Mouse (Mus musculus) lung, adult 2 months (tissue): ENCODE data around the gene Tenm2. TPM values are rescaled to one million over a fixed set of nuclear protein-coding genes. Genes with fewer than 3 reads are reported as not detected.

Experiments
- DNase-seq: peaks from one replicate; pipeline ENCODE4 v3.0.0; 2022
- H3K4me1 ChIP-seq: fragments of 200-500 bp; 2 replicates; pipeline ENCODE4 v1.6.1; 2011; ENCODE audit warnings: low read length; ENCODE audit not compliant: control insufficient read depth, insufficient read depth
- H3K4me3 ChIP-seq: fragments of 200-500 bp; replicated peaks from 2 replicates; pipeline ENCODE3; 2011; ENCODE audit warnings: low read depth, mild to moderate bottlenecking, control low read depth, low read length; ENCODE audit errors: extremely low read depth
- CTCF ChIP-seq: fragments of 200-500 bp; IDR thresholded peaks from 2 replicates; pipeline ENCODE4 v1.5.1; 2011; ENCODE audit warnings: mild to moderate bottlenecking, low read length, control low read depth; ENCODE audit not compliant: insufficient read depth
- POLR2A ChIP-seq: fragments of 200-500 bp; IDR thresholded peaks from 2 replicates; pipeline ENCODE4 v1.6.1; 2011; ENCODE audit warnings: low read depth, mild to moderate bottlenecking, control low read depth, low read length, borderline replicate concordance; ENCODE audit errors: extremely low read depth
- WGBS: fragments of 180-500 bp; shearing (Covaris S2); methylation state at CpG from one replicate; pipeline ENCODE4 v1.1.7; 2018; 5-methylcytosine and 5-hydroxymethylcytosine counted together
- polyA plus RNA-seq: library from polyadenylated mRNA; depleted of rRNA; stranded (reverse); fragments of >200 nt; gene quantifications from 2 replicates; pipeline ENCODE4 v1.2.3, GENCODE M21; 2012

Tenm2 gene
- polyA plus RNA-seq, 1 experiment, result 0.36 TPM

DNA sequence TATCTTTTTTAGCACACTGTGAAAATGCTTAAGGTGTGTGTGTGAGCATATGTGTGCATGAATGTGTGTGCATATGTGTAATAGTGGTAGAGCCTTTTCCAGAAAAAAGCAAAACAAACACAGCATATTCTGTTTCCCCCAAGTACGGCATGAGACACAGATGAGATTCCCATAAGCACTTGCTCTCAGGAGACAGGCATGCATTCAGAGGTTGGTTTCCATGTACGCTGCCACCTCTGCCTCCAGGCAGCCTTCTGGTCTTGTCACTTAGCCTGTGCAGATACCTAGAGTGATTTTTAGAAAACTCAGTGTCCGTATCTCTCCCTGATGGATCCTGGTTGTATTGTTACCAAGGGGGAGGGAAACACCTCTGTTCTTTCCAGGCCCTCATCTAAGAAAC is 1013.7 kb downstream of the Tenm2 start:
- H3K4me1 ChIP-seq, result no peaks in the 10 kb centered on the region
- WGBS, result 90% methylated on average over 3 of the region's 3 CpGs
- TF ChIP-seq POLR2A (no peak), CTCF (no peak)
- H3K4me3 ChIP-seq, result no peak overlapping the region
- DNase-seq, result no peak

- WGBS, result 18% methylated on average over 10 of the region's 10 CpGs
- TF ChIP-seq CTCF (peak; percentile 89), POLR2A (no peak)
- peak; percentile 62 for DNase-seq
- no peaks in the 10 kb centered on the region for H3K4me1 ChIP-seq
- no peak overlapping the region for H3K4me3 ChIP-seq
Observed at GRCm38 (mm10) chr11:36221271-36221975, 1014.3 kb downstream of the Tenm2 start.

GRCm38 (mm10) chr11:36220651-36221050 is 1015.1 kb downstream of the Tenm2 start:
- H3K4me3 ChIP-seq, result no peak overlapping the region
- no peak for DNase-seq
- no peaks in the 10 kb centered on the region for H3K4me1 ChIP-seq
- WGBS, result 27% methylated on average over 5 of the region's 5 CpGs
- TF ChIP-seq POLR2A (no peak), CTCF (no peak)

- 87% methylated on average over 4 of the region's 4 CpGs for WGBS
- DNase-seq, result no peak
- Histone ChIP-seq H3K4me3 (no peak overlapping the region), H3K4me1 (no peaks in the 10 kb centered on the region)
- TF ChIP-seq POLR2A (no peak), CTCF (no peak)
Observed at GRCm38 (mm10) chr11:36219586-36219985, 1016.2 kb downstream of the Tenm2 start.

DNA sequence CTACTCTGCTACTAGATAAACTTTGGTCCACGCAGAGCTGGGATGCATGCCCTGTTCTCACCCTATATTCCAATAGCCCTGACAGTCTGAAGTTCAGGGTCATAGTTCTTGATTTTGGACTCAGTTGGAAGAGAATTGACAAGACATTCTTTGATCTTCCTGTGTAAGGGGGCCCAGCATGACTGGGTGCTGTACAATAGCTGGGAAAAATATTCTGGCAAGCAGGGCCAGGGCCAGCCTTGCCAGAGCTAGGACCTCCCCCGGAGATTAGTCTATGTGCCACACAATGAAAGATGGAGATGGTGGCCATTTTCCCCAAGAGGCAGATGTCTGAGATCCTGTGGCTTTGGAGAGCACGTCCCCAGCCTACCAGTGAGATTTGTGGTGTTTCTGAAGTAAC is 1021.2 kb downstream of the Tenm2 start:
- WGBS, result 72% methylated on average over 3 of the region's 3 CpGs
- no peak for DNase-seq
- Histone ChIP-seq H3K4me3 (no peak overlapping the region), H3K4me1 (no peaks in the 10 kb centered on the region)
- TF ChIP-seq POLR2A (no peak), CTCF (no peak)

- H3K4me3 ChIP-seq, result no peak overlapping the region
- WGBS, result 62% methylated on average over 6 of the region's 6 CpGs
- H3K4me1 ChIP-seq, result no peaks in the 10 kb centered on the region
- DNase-seq, result no peak
- TF ChIP-seq POLR2A (no peak), CTCF (no peak)
Observed at GRCm38 (mm10) chr11:36204381-36204780, 1031.4 kb downstream of the Tenm2 start.

DNA sequence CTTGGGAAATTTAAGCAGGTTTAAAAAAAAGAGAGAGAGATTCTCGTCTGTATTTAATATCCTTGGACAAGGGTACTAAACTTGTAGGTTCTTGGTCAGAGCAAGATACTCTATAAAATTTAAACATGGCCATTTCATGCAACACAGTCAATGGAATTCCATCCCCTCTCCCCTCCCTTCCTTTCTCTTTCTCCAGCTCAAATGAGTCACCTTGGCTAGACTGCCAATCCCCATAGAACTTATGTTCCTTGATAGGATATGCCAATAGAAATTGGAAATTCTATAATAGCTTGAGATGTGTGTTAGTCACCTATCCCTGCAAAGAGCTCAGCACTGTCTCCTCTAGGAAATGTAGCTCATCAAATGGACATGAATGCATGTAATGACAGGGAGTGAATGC is 1031.9 kb downstream of the Tenm2 start:
- Histone ChIP-seq H3K4me1 (no peaks in the 10 kb centered on the region), H3K4me3 (no peak overlapping the region)
- DNase-seq, result no peak
- TF ChIP-seq CTCF (no peak), POLR2A (no peak)
- WGBS, result 64% methylated on average over 1 of the region's 1 CpGs

DNA sequence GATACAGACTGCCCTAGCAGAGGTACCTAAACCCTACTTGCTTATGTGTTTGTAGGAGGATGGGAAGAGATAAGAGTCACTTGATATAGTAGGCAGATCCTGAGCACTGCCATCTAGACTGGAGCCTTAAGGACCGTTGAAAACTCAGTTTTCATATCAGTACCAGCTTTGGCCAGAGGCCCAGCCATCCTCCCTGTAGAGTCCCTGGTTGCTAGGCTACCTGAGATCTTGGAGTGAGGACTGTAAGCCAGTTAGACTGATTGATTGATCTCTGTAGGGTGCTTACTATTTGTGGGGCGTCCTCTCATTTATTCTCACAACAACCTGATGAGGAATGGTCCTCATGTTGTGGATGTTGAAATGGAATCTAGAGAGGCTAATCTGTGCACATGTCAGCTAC is 1041.4 kb downstream of the Tenm2 start:
- no peak for TF ChIP-seq POLR2A
- no peak for TF ChIP-seq CTCF
- 57% methylated on average over 2 of the region's 2 CpGs for WGBS
- no peak overlapping the region for H3K4me3 ChIP-seq
- no peaks in the 10 kb centered on the region for H3K4me1 ChIP-seq
- no peak for DNase-seq

DNA sequence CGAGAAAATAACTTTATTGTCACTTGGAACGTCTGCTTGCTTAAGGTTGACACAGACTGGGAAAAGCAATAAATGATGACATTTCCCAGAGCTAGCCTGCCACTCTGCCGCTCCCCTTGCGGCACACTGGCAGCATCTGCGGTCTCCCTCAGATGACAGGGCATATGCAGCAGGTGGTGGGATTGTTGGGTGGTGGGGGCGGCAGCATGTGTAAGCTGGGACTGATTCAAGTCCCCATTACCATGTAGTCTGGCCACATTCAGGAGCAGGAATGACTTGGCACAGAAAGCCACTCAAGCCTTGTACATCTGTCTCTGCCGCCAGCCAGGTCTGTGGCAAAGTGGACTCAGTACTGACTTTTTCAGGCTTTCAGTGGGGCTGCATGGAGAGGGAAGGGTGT is 1059.7 kb downstream of the Tenm2 start:
- no peak for DNase-seq
- WGBS, result 80% methylated on average over 7 of the region's 7 CpGs
- no peaks in the 10 kb centered on the region for H3K4me1 ChIP-seq
- no peak for TF ChIP-seq CTCF
- no peak for TF ChIP-seq POLR2A
- H3K4me3 ChIP-seq, result no peak overlapping the region

GRCm38 (mm10) chr11:36173076-36173690 is 1062.6 kb downstream of the Tenm2 start:
- DNase-seq, result no peak
- WGBS, result 62% methylated on average over 11 of the region's 11 CpGs
- no peaks in the 10 kb centered on the region for H3K4me1 ChIP-seq
- no peak overlapping the region for H3K4me3 ChIP-seq
- TF ChIP-seq POLR2A (no peak), CTCF (no peak)

- WGBS, result 63% methylated on average over 6 of the region's 6 CpGs
- DNase-seq, result no peak
- Histone ChIP-seq H3K4me1 (no peaks in the 10 kb centered on the region), H3K4me3 (no peak overlapping the region)
- no peak for TF ChIP-seq POLR2A
- TF ChIP-seq CTCF, result no peak
Observed at GRCm38 (mm10) chr11:36172520-36172919, 1063.2 kb downstream of the Tenm2 start.
